In the genomic region with DNA sequence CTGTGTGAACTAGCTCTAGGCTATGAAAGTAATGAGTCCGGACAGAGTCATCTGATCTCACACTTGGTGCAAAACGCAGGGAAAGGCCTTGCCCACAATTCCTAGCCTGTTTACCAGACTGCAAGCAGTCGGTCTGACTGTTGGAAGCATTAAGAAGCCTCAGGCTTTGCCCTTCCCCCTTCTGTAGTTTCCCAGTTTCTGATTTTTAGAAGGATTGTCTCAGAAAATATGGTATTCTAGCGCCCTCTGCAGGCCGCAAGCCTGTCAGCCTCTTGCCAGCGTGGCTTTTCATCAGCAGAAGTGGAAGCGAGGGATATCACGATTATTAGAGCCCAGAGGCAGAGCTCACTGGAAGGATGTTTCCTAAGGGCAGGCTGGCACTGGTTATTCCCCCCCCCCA, we compare ENCODE assay signal across 8 mouse cellular contexts.
DNase-seq lines count a peak whose midpoint lies in the region; ATAC-seq and TF ChIP-seq lines count a peak whose summit lies in the region.

No protein-coding gene starts in this region.

- ATAC-seq in embryonic facial prominence, embryonic 13.5 days (ENCODE audit: insufficient number of reproducible peaks, insufficient read depth, low FRiP score, low TSS enrichment, low read depth), result 0 out of 2 replicates have a peak, but pooled peaks have one; percentile 48
- ATAC-seq in limb, embryonic 12.5 days (ENCODE audit: insufficient number of reproducible peaks, insufficient read depth, low FRiP score, low TSS enrichment, low read depth), result peak; percentile 76

- H3K9ac ChIP-seq in embryonic facial prominence, embryonic 13.5 days, result no peak overlapping the region
- no peak overlapping the region for H3K9ac ChIP-seq in heart, adult 2 months (ENCODE audit: low read depth, low read length)
- no peak overlapping the region for H3K9ac ChIP-seq in limb, embryonic 12.5 days (replicated peaks)

- H3K4me2 ChIP-seq in embryonic facial prominence, embryonic 13.5 days, result 0 out of 2 replicates have a peak overlapping the region, but pooled peaks have one; percentile 22
- H3K4me2 ChIP-seq in limb, embryonic 12.5 days, result peak overlapping the region; percentile 27
- peak overlapping the region; percentile 50 for H3K4me2 ChIP-seq in myocyte (ENCODE audit: low read depth)

- TF ChIP-seq CTCF in heart, adult 2 months (IDR thresholded peaks at IDR 0.05), result peak; percentile 95

- no peak for TF ChIP-seq POLR2A in heart, adult 2 months (IDR thresholded peaks at IDR 0.05; ENCODE audit: insufficient read depth, low read depth, low read length)
- TF ChIP-seq POLR2A in myocyte (IDR thresholded peaks at IDR 0.05; ENCODE audit: insufficient read length, low read depth), result no peak

- no peaks in the 10 kb centered on the region for H3K9me3 ChIP-seq in embryonic facial prominence, embryonic 13.5 days
- H3K9me3 ChIP-seq in limb, embryonic 12.5 days, result no peaks in the 10 kb centered on the region

- peak; percentile 69 for TF ChIP-seq EP300 in heart, adult 2 months (IDR thresholded peaks at IDR 0.05; ENCODE audit: insufficient read depth, low read depth, low read length)

- H3ac ChIP-seq in myocyte (ENCODE audit: control insufficient read depth, insufficient read length), result no peak overlapping the region

- no peaks in the 10 kb centered on the region for H3K27me3 ChIP-seq in embryonic facial prominence, embryonic 13.5 days
- no peaks in the 10 kb centered on the region for H3K27me3 ChIP-seq in heart, adult 2 months (ENCODE audit: control insufficient read depth, insufficient read depth, low read length)
- no peaks in the 10 kb centered on the region; the same call in 1 of the 2 replicates for H3K27me3 ChIP-seq in limb, embryonic 12.5 days
- no peaks in the 10 kb centered on the region for H3K27me3 ChIP-seq in myocyte (ENCODE audit: control insufficient read depth, insufficient read depth, insufficient read length)

- peaks cover 32% of the 10 kb centered on the region for H3K4me1 ChIP-seq in embryonic facial prominence, embryonic 13.5 days
- peaks cover 1% of the 10 kb centered on the region for H3K4me1 ChIP-seq in heart, adult 2 months (ENCODE audit: control insufficient read depth, insufficient read depth, low read length)
- H3K4me1 ChIP-seq in limb, embryonic 12.5 days (replicated peaks), result peaks cover 78% of the 10 kb centered on the region

- WGBS in embryonic facial prominence, embryonic 13.5 days, result 2% methylated on average over 8 of the region's 8 CpGs
- 7% methylated on average over 8 of the region's 8 CpGs for WGBS in heart, adult 2 months
- 0% methylated on average over 8 of the region's 8 CpGs for WGBS in limb, embryonic 12.5 days

- H3K27ac ChIP-seq in embryonic facial prominence, embryonic 13.5 days, result no peak overlapping the region
- H3K27ac ChIP-seq in heart, adult 2 months, result no peak overlapping the region
- peak overlapping the region; percentile 72 for H3K27ac ChIP-seq in limb, embryonic 12.5 days

- H3K4me3 ChIP-seq in embryonic facial prominence, embryonic 13.5 days, result no peak overlapping the region
- H3K4me3 ChIP-seq in heart, adult 2 months, result no peak overlapping the region
- H3K4me3 ChIP-seq in limb, embryonic 12.5 days (replicated peaks), result no peak overlapping the region
- H3K4me3 ChIP-seq in myocyte, result no peak overlapping the region

- DNase-seq in B cell, adult 2 months, result peak; percentile 66 to 68
- peak; percentile 46 to 64 for DNase-seq in adrenal gland, postnatal 4 days (ENCODE audit: low spot score in 2 of 2)
- DNase-seq in heart, adult 2 months, result peak; percentile 77 to 84
- peak; percentile 69 to 82 for DNase-seq in kidney, adult 8-10 months
- DNase-seq in spleen, postnatal 36 days (ENCODE audit: low spot score in 2 of 2), result peak; percentile 39 to 48

- no peaks in the 10 kb centered on the region for H3K36me3 ChIP-seq in embryonic facial prominence, embryonic 13.5 days
- H3K36me3 ChIP-seq in heart, adult 2 months (ENCODE audit: control insufficient read depth, insufficient read depth, low read length), result no peaks in the 10 kb centered on the region
- H3K36me3 ChIP-seq in limb, embryonic 12.5 days, result no peaks in the 10 kb centered on the region
- no peaks in the 10 kb centered on the region for H3K36me3 ChIP-seq in myocyte (ENCODE audit: control insufficient read depth, insufficient read depth)

- intact Hi-C loops in heart, adult 2 months (cut with DNase I), result loop anchor here (1.0 to 5.0 kb wide), 7 partner anchors 41 to 581 kb away; no protein-coding TSS in a partner anchor

- H3K79me2 ChIP-seq in heart, adult 2 months (replicated peaks; ENCODE audit: control insufficient read depth, insufficient read depth, low read length), result no peaks in the 10 kb centered on the region
- no peaks in the 10 kb centered on the region for H3K79me2 ChIP-seq in myocyte (ENCODE audit: control insufficient read depth, insufficient read depth)

TF ChIP-seq in myocyte, 11 proteins besides CTCF, POLR2A, EP300 and RAD21:
- no peak for TF ChIP-seq MAX (IDR thresholded peaks at IDR 0.05; ENCODE audit: low read depth)
- TF ChIP-seq MYOD1 (IDR thresholded peaks at IDR 0.05; ENCODE audit: control insufficient read depth in 1 of 3, insufficient read length in 2 of 3, low read depth in 2 of 3), result no peak
- TF ChIP-seq TCF12 (IDR thresholded peaks at IDR 0.05; ENCODE audit: insufficient read depth, poor library complexity, severe bottlenecking), result no peak
- no peak for TF ChIP-seq USF1 (IDR thresholded peaks at IDR 0.05; ENCODE audit: low read depth)
- no peak for TF ChIP-seq SRF (IDR thresholded peaks at IDR 0.05; ENCODE audit: control insufficient read depth, insufficient read length, low read depth)
- no peak for TF ChIP-seq MYOG (IDR thresholded peaks at IDR 0.05; ENCODE audit: control insufficient read depth in 1 of 3, insufficient read depth in 1 of 3, insufficient read length in 2 of 3, low read depth in 2 of 3)
- no peak for TF ChIP-seq REST (IDR thresholded peaks at IDR 0.05; ENCODE audit: insufficient read depth, insufficient read length)
- TF ChIP-seq E2F4 (IDR thresholded peaks at IDR 0.05; ENCODE audit: insufficient read depth), result no peak
- no peak for TF ChIP-seq TCF3 (IDR thresholded peaks at IDR 0.05; ENCODE audit: insufficient read length, low read depth)
